Mouse (Mus musculus) thymus, adult 2 months (tissue): ENCODE measurements around the gene Pkp2.

Experiments used
- CTCF ChIP-seq: fragments of 200-500 bp; IDR thresholded peaks from 2 replicates; pipeline ENCODE4 v1.5.1; 2012; ENCODE audit warnings: mild to moderate bottlenecking, control low read depth, low read length, moderate library complexity, borderline replicate concordance; ENCODE audit not compliant: control insufficient read depth, poor library complexity, insufficient read depth; ENCODE audit errors: extremely low read depth
- POLR2A ChIP-seq: fragments of 200-500 bp; IDR thresholded peaks from 2 replicates; pipeline ENCODE4 v1.6.1; 2012; ENCODE audit warnings: mild to moderate bottlenecking, low read length, control low read depth, moderate library complexity; ENCODE audit not compliant: control insufficient read depth, poor library complexity, insufficient read depth; ENCODE audit errors: extremely low read depth

- no peak for TF ChIP-seq CTCF
- no peak for TF ChIP-seq POLR2A
Observed at GRCm38 (mm10) chr16:16213079-16213760, at the start of gene Pkp2.
